Mouse (Mus musculus) heart, embryonic 15.5 days (tissue): ENCODE results near the gene Zbtb34. TPM values are rescaled to one million over a fixed set of nuclear protein-coding genes. Genes with fewer than 3 reads are reported as not detected.

Experiments
- ATAC-seq: fragments of 200-750 bp; cut with Nextera tagmentation; replicated peaks from 2 replicates; pipeline ENCODE4 v1.8.0; 2017; ENCODE audit warnings: low read depth, moderate TSS enrichment; ENCODE audit not compliant: insufficient number of reproducible peaks, insufficient read depth, low FRiP score
- H3K27ac ChIP-seq: fragments of 300-500 bp; sonication (generic); 2 replicates; pipeline ENCODE4 v1.5.1; 2015; ENCODE audit warnings: mild to moderate bottlenecking, inconsistent platforms
- H3K27me3 ChIP-seq: fragments of 300-500 bp; sonication (generic); 2 replicates; pipeline ENCODE4 v1.6.1; 2015; ENCODE audit warnings: inconsistent platforms
- H3K36me3 ChIP-seq: fragments of 300-500 bp; sonication (generic); 2 replicates; pipeline ENCODE4 v1.6.1; 2015; ENCODE audit warnings: mild to moderate bottlenecking, inconsistent platforms
- H3K4me1 ChIP-seq: fragments of 300-500 bp; sonication (generic); replicated peaks from 2 replicates; pipeline ENCODE4 v1.6.1; 2015; ENCODE audit warnings: inconsistent platforms
- H3K4me2 ChIP-seq: fragments of 300-500 bp; sonication (generic); 2 replicates; pipeline ENCODE4 v1.6.1; 2015; ENCODE audit warnings: inconsistent platforms, mild to moderate bottlenecking, moderate library complexity
- H3K4me3 ChIP-seq: fragments of 300-500 bp; sonication (generic); 2 replicates; pipeline ENCODE4 v1.5.1; 2015; ENCODE audit warnings: mild to moderate bottlenecking, inconsistent platforms
- H3K9ac ChIP-seq: fragments of 300-500 bp; sonication (generic); 2 replicates; pipeline ENCODE4 v1.6.1; 2015; ENCODE audit warnings: mild to moderate bottlenecking, inconsistent platforms
- H3K9me3 ChIP-seq: fragments of 300-500 bp; sonication (generic); replicated peaks from 2 replicates; pipeline ENCODE4 v1.6.1; 2016; ENCODE audit warnings: inconsistent platforms
- WGBS: fragments of 180-500 bp; shearing (Covaris S2); methylation state at CpG from one replicate; pipeline ENCODE4 v1.1.7; 2015; ENCODE audit warnings: mixed read lengths; 5-methylcytosine and 5-hydroxymethylcytosine counted together
- polyA plus RNA-seq: library from polyadenylated mRNA; unstranded; fragments of >200 nt; fragmentation: Nextera tagmentation; extraction: Ambion mirVana; gene quantifications from 2 replicates; pipeline ENCODE4 v1.2.1, GENCODE M21; 2015

Zbtb34 gene
- polyA plus RNA-seq, 1 experiment from 2014 or later: 3.3 TPM

GRCm38 (mm10) chr2:33399091-33399490 is 32.0 kb downstream of the Zbtb34 start:
- Histone ChIP-seq H3K4me3 (no peak overlapping the region), H3K36me3 (no peaks in the 10 kb centered on the region), H3K9ac (no peak overlapping the region), H3K4me1 (0 out of 2 replicates have a peak, but pooled peaks cover 2% of the 10 kb centered on the region), H3K27ac (no peak overlapping the region), H3K27me3 (no peaks in the 10 kb centered on the region), H3K4me2 (no peak overlapping the region), H3K9me3 (no peaks in the 10 kb centered on the region)
- 74% methylated on average over 7 of the region's 7 CpGs for WGBS
- ATAC-seq: no peak

GRCm38 (mm10) chr2:33397036-33397435 is 34.1 kb downstream of the Zbtb34 start:
- Histone ChIP-seq H3K9ac (no peak overlapping the region), H3K27me3 (no peaks in the 10 kb centered on the region), H3K27ac (no peak overlapping the region), H3K9me3 (no peaks in the 10 kb centered on the region), H3K4me2 (no peak overlapping the region), H3K4me1 (0 out of 2 replicates have a peak, but pooled peaks cover under 1% of the 10 kb centered on the region), H3K4me3 (no peak overlapping the region), H3K36me3 (no peaks in the 10 kb centered on the region)
- 63% methylated on average over 4 of the region's 4 CpGs for WGBS
- ATAC-seq: no peak

- Histone ChIP-seq H3K4me3 (no peak overlapping the region), H3K9me3 (no peaks in the 10 kb centered on the region), H3K27ac (no peak overlapping the region), H3K4me1 (no peaks in the 10 kb centered on the region), H3K36me3 (no peaks in the 10 kb centered on the region), H3K4me2 (no peak overlapping the region), H3K27me3 (no peaks in the 10 kb centered on the region), H3K9ac (no peak overlapping the region)
- no peak for ATAC-seq
- 91% methylated on average over 2 of the region's 2 CpGs for WGBS
Observed at GRCm38 (mm10) chr2:33395053-33395452, 36.1 kb downstream of the Zbtb34 start.

GRCm38 (mm10) chr2:33393951-33394635 is 37.0 kb downstream of the Zbtb34 start:
- ATAC-seq: no peak
- no peak overlapping the region for H3K4me3 ChIP-seq
- H3K4me1 ChIP-seq: no peaks in the 10 kb centered on the region
- H3K9ac ChIP-seq: no peak overlapping the region
- no peaks in the 10 kb centered on the region for H3K27me3 ChIP-seq
- H3K36me3 ChIP-seq: no peaks in the 10 kb centered on the region
- WGBS: 61% methylated on average over 11 of the region's 11 CpGs
- no peaks in the 10 kb centered on the region for H3K9me3 ChIP-seq
- no peak overlapping the region for H3K4me2 ChIP-seq
- no peak overlapping the region for H3K27ac ChIP-seq

GRCm38 (mm10) chr2:33393021-33393420 is 38.1 kb downstream of the Zbtb34 start:
- ATAC-seq: no peak
- no peaks in the 10 kb centered on the region for H3K27me3 ChIP-seq

GRCm38 (mm10) chr2:33371648-33372408 is 59.3 kb downstream of the Zbtb34 start:
- Histone ChIP-seq H3K9ac (no peak overlapping the region), H3K36me3 (no peaks in the 10 kb centered on the region), H3K4me3 (peak overlapping the region; percentile 82), H3K4me1 (peaks cover 8% of the 10 kb centered on the region), H3K4me2 (peak overlapping the region; percentile 85), H3K27me3 (no peaks in the 10 kb centered on the region), H3K9me3 (no peaks in the 10 kb centered on the region), H3K27ac (no peak overlapping the region)
- no peak for ATAC-seq
- WGBS: 40% methylated on average over 15 of the region's 18 CpGs

More at GRCm38 (mm10) chr2:33393021-33393420, 38.1 kb downstream of the Zbtb34 start:
- Histone ChIP-seq H3K27ac (no peak overlapping the region), H3K4me3 (no peak overlapping the region), H3K9ac (no peak overlapping the region), H3K4me2 (no peak overlapping the region), H3K4me1 (no peaks in the 10 kb centered on the region), H3K36me3 (no peaks in the 10 kb centered on the region), H3K9me3 (no peaks in the 10 kb centered on the region)

GRCm38 (mm10) chr2:33370777-33371647 is 60.1 kb downstream of the Zbtb34 start, which contains the start of gene Ralgps1:
Ralgps1 (minus strand) TSS chr2:33371486.
- peaks cover 12% of the 10 kb centered on the region for H3K4me1 ChIP-seq
- peak within 1 kb of the TSS; percentile 76 for H3K9ac ChIP-seq
- H3K4me2 ChIP-seq: peak within 1 kb of the TSS; percentile 85
- ATAC-seq: peak; percentile 100
- H3K4me3 ChIP-seq: peak within 1 kb of the TSS; percentile 82
- H3K36me3 ChIP-seq: no peaks in the 10 kb centered on the region
- no peaks in the 10 kb centered on the region for H3K9me3 ChIP-seq
- no peaks in the 10 kb centered on the region for H3K27me3 ChIP-seq
- peak within 1 kb of the TSS; percentile 97 for H3K27ac ChIP-seq
- WGBS: 0% methylated on average over 40 of the region's 74 CpGs

GRCm38 (mm10) chr2:33370276-33370776 is 60.8 kb downstream of the Zbtb34 start:
- Histone ChIP-seq H3K9ac (peak overlapping the region; percentile 11; the same call in 1 of the 2 replicates), H3K9me3 (no peaks in the 10 kb centered on the region), H3K4me2 (peak overlapping the region; percentile 85), H3K27ac (peak overlapping the region; percentile 97; the same call in 1 of the 2 replicates), H3K27me3 (no peaks in the 10 kb centered on the region), H3K4me1 (peaks cover 16% of the 10 kb centered on the region), H3K4me3 (peak overlapping the region; percentile 82), H3K36me3 (no peaks in the 10 kb centered on the region)
- WGBS: 22% methylated on average over 11 of the region's 15 CpGs
- ATAC-seq: no peak

- no peak for ATAC-seq
- H3K4me1 ChIP-seq: peaks cover 16% of the 10 kb centered on the region
- H3K4me2 ChIP-seq: no peak overlapping the region
- WGBS: 76% methylated on average over 3 of the region's 3 CpGs
- H3K4me3 ChIP-seq: no peak overlapping the region
- no peaks in the 10 kb centered on the region for H3K9me3 ChIP-seq
- no peak overlapping the region for H3K9ac ChIP-seq
- no peak overlapping the region for H3K27ac ChIP-seq
- H3K27me3 ChIP-seq: no peaks in the 10 kb centered on the region
- H3K36me3 ChIP-seq: no peaks in the 10 kb centered on the region
Observed at GRCm38 (mm10) chr2:33369453-33369852, 61.7 kb downstream of the Zbtb34 start.

GRCm38 (mm10) chr2:33368486-33368885 is 62.6 kb downstream of the Zbtb34 start:
- no peak overlapping the region for H3K9ac ChIP-seq
- H3K36me3 ChIP-seq: no peaks in the 10 kb centered on the region
- H3K27me3 ChIP-seq: no peaks in the 10 kb centered on the region
- H3K4me1 ChIP-seq: peaks cover 16% of the 10 kb centered on the region
- no peak overlapping the region for H3K27ac ChIP-seq
- H3K4me2 ChIP-seq: no peak overlapping the region
- 79% methylated on average over 1 of the region's 1 CpGs for WGBS
- H3K4me3 ChIP-seq: no peak overlapping the region
- no peaks in the 10 kb centered on the region for H3K9me3 ChIP-seq
- no peak for ATAC-seq
